Mouse (Mus musculus) cerebellum, adult 2 months (tissue): Measurements from ENCODE around the gene Hemgn. TPM values are rescaled to one million over a fixed set of nuclear protein-coding genes. Genes with fewer than 3 reads are reported as not detected.

Source experiments
- DNase-seq, 2 experiments: peaks; one replicate each; pipeline ENCODE4 v3.0.0; 2021
- H3K27ac ChIP-seq: fragments of 200-500 bp; 2 replicates; pipeline ENCODE4 v1.5.1; 2012; ENCODE audit warnings: low read length, control low read depth, inconsistent platforms; ENCODE audit not compliant: insufficient read depth
- H3K27me3 ChIP-seq: fragments of 200-500 bp; 2 replicates; pipeline ENCODE4 v1.6.1; 2012; ENCODE audit warnings: inconsistent platforms, mild to moderate bottlenecking, low read length, moderate library complexity; ENCODE audit not compliant: control insufficient read depth, insufficient read depth
- H3K4me1 ChIP-seq: fragments of 200-500 bp; 2 replicates; pipeline ENCODE4 v1.6.1; 2011; ENCODE audit warnings: low read length; ENCODE audit not compliant: control insufficient read depth, insufficient read depth
- H3K4me3 ChIP-seq: fragments of 200-500 bp; replicated peaks from 2 replicates; pipeline ENCODE3; 2011; ENCODE audit warnings: mild to moderate bottlenecking, low read depth, low read length, control low read depth; ENCODE audit not compliant: insufficient read depth
- CTCF ChIP-seq: fragments of 200-500 bp; IDR thresholded peaks from 2 replicates; pipeline ENCODE4 v1.5.1; 2011; ENCODE audit warnings: low read depth, mild to moderate bottlenecking, control low read depth, low read length, moderate library complexity, borderline replicate concordance; ENCODE audit not compliant: insufficient read depth
- POLR2A ChIP-seq: fragments of 200-500 bp; IDR thresholded peaks from 2 replicates; pipeline ENCODE4 v1.6.1; 2011; ENCODE audit warnings: low read length, control low read depth, borderline replicate concordance; ENCODE audit not compliant: insufficient read depth
- WGBS: fragments of 180-500 bp; shearing (Covaris S2); methylation state at CpG from one replicate; pipeline ENCODE4 v1.1.7; 2018; 5-methylcytosine and 5-hydroxymethylcytosine counted together
- polyA plus RNA-seq: library from polyadenylated mRNA; depleted of rRNA; stranded (reverse); fragments of >200 nt; gene quantifications from 2 replicates; pipeline ENCODE4 v1.2.3, GENCODE M21; 2012

The Hemgn gene
- polyA plus RNA-seq, 1 experiment, result 0.16 TPM

GRCm38 (mm10) chr4:46442501-46442900, 29.2 kb upstream of the Hemgn start:
- Histone ChIP-seq H3K4me3 (no peak overlapping the region), H3K4me1 (peaks cover 12% of the 10 kb centered on the region), H3K27me3 (no peaks in the 10 kb centered on the region), H3K27ac (no peak overlapping the region)
- 67% methylated on average over 4 of the region's 4 CpGs for WGBS
- no peak for DNase-seq
- TF ChIP-seq CTCF (no peak), POLR2A (no peak)

GRCm38 (mm10) chr4:46432339-46433036, 19.2 kb upstream of the Hemgn start:
- DNase-seq, result no peak
- Histone ChIP-seq H3K4me1 (no peaks in the 10 kb centered on the region; the same call in 1 of the 2 replicates), H3K27me3 (no peaks in the 10 kb centered on the region), H3K27ac (no peak overlapping the region), H3K4me3 (no peak overlapping the region)
- WGBS, result 90% methylated on average over 12 of the region's 12 CpGs
- no peak for TF ChIP-seq POLR2A
- no peak for TF ChIP-seq CTCF

DNA sequence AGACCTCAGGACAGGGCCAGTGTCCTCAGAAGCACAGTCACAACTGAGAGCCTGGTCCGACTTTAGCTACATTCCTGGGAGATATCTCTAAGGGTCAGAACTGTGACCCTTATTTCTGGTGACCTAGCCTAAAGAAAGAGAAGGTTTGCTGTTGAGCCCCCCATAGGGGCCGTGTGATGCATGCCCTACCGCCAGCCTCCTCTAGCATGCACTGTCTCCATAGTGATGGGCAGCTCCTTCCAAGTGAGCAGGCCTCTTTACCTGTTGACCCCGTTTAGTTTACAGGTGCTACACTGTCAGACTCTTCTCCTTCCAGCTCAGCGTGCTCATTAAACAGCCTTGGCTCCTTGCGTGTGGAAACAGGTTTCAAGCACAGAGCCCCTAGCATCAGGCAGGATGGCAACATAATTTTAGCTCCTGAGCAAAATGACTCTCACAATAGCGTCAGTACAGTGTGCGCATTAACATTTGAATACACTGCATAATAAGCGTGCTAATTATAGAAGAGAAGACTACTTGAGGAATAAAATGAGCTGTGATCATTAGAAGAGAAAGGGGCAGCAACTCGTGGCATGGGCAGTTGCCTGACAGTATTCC, 15.7 kb upstream of the Hemgn start:
- H3K4me1 ChIP-seq, result no peaks in the 10 kb centered on the region; the same call in 1 of the 2 replicates
- H3K4me3 ChIP-seq, result no peak overlapping the region
- H3K27ac ChIP-seq, result no peak overlapping the region
- DNase-seq, result no peak
- 26% methylated on average over 10 of the region's 10 CpGs for WGBS
- H3K27me3 ChIP-seq, result no peaks in the 10 kb centered on the region
- TF ChIP-seq CTCF, result no peak
- no peak for TF ChIP-seq POLR2A

- DNase-seq, result no peak
- Histone ChIP-seq H3K27ac (no peak overlapping the region), H3K4me1 (no peaks in the 10 kb centered on the region), H3K4me3 (no peak overlapping the region), H3K27me3 (no peaks in the 10 kb centered on the region)
- TF ChIP-seq POLR2A (no peak), CTCF (no peak)
- WGBS, result 86% methylated on average over 8 of the region's 8 CpGs
Observed at GRCm38 (mm10) chr4:46422625-46423024, 9.3 kb upstream of the Hemgn start.

- TF ChIP-seq CTCF (no peak), POLR2A (no peak)
- WGBS, result 89% methylated on average over 9 of the region's 9 CpGs
- no peak for DNase-seq
- no peak overlapping the region for H3K27ac ChIP-seq
- H3K4me3 ChIP-seq, result no peak overlapping the region
- H3K4me1 ChIP-seq, result no peaks in the 10 kb centered on the region
- H3K27me3 ChIP-seq, result no peaks in the 10 kb centered on the region
Observed at GRCm38 (mm10) chr4:46418851-46419250, 5.5 kb upstream of the Hemgn start.

DNA sequence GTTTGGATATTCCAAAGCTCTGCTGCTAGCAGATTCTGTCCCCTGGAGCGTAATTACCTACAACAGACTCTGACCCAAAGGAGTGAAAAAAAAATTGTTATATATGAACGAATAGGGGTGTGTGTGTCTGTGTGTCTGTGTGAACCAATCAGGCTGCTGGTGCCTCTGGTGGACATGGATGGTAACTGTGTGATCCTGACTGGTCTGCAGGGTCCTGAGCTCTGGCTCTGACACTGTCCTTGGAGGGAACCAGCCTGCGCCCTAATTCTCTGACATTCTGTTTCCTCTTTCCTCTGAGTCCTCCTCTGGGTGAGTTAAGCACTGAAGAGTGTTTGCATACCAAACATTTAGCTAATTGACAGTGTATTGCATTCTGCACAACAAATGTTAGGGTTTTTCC, 4.2 kb upstream of the Hemgn start:
- WGBS, result 72% methylated on average over 3 of the region's 3 CpGs
- Histone ChIP-seq H3K27me3 (no peaks in the 10 kb centered on the region), H3K27ac (no peak overlapping the region), H3K4me1 (no peaks in the 10 kb centered on the region), H3K4me3 (no peak overlapping the region)
- DNase-seq, result no peak
- TF ChIP-seq POLR2A, result no peak
- TF ChIP-seq CTCF, result peak; percentile 26; the same call in 1 of the 2 replicates

GRCm38 (mm10) chr4:46412113-46412512, 1.2 kb downstream of the Hemgn start:
- 66% methylated on average over 1 of the region's 1 CpGs for WGBS
- Histone ChIP-seq H3K4me3 (no peak overlapping the region), H3K27ac (no peak overlapping the region), H3K27me3 (no peaks in the 10 kb centered on the region), H3K4me1 (no peaks in the 10 kb centered on the region)
- no peak for DNase-seq
- no peak for TF ChIP-seq POLR2A
- TF ChIP-seq CTCF, result no peak

- DNase-seq, result no peak
- TF ChIP-seq CTCF (no peak), POLR2A (no peak)
- H3K4me1 ChIP-seq, result no peaks in the 10 kb centered on the region
- WGBS, result 80% methylated on average over 6 of the region's 6 CpGs
- no peak overlapping the region for H3K4me3 ChIP-seq
- H3K27me3 ChIP-seq, result no peaks in the 10 kb centered on the region
- H3K27ac ChIP-seq, result no peak overlapping the region
Observed at GRCm38 (mm10) chr4:46411489-46411888, 1.8 kb downstream of the Hemgn start.
